Mouse (Mus musculus): Measurements from ENCODE around the gene Tent2. TPM values are rescaled to one million over a fixed set of nuclear protein-coding genes. Genes with fewer than 3 reads are reported as not detected.

Gene Tent2
- polyA plus RNA-seq, 1 experiment from 2014 or later: 40.3 TPM

GRCm38 (mm10) chr13:93122321-93122720 lies 69.9 kb downstream of the Tent2 start:
- H3K4me2 ChIP-seq (replicated peaks; ENCODE audit: low read depth): no peak overlapping the region
- H3K36me3 ChIP-seq (ENCODE audit: control insufficient read depth, insufficient read depth): no peaks in the 10 kb centered on the region
- H3K4me1 ChIP-seq (replicated peaks; ENCODE audit: control insufficient read depth, insufficient read depth, low read length): no peaks in the 10 kb centered on the region
- H3K27ac ChIP-seq (ENCODE audit: low read depth, low read length): no peak overlapping the region
- no peak for ATAC-seq
- H3K9me3 ChIP-seq (ENCODE audit: control insufficient read depth): no peaks in the 10 kb centered on the region
- H3K4me3 ChIP-seq (ENCODE audit: low read depth, low read length): no peak overlapping the region
- 92% methylated on average over 9 of the region's 9 CpGs for WGBS
- H3K9ac ChIP-seq (ENCODE audit: low read depth, low read length): no peak overlapping the region
- H3K27me3 ChIP-seq (replicated peaks; ENCODE audit: control insufficient read depth, insufficient read depth, low read length): no peaks in the 10 kb centered on the region
- TF ChIP-seq CTCF (IDR thresholded peaks at IDR 0.05; ENCODE audit: low read depth): no peak

GRCm38 (mm10) chr13:93117241-93117640 lies 74.9 kb downstream of the Tent2 start:
- 55% methylated on average over 7 of the region's 7 CpGs for WGBS
- ATAC-seq: no peak
- Histone ChIP-seq H3K9ac (ENCODE audit: low read depth, low read length) (no peak overlapping the region), H3K4me3 (ENCODE audit: low read depth, low read length) (no peak overlapping the region), H3K4me1 (replicated peaks; ENCODE audit: control insufficient read depth, insufficient read depth, low read length) (no peaks in the 10 kb centered on the region), H3K27me3 (replicated peaks; ENCODE audit: control insufficient read depth, insufficient read depth, low read length) (no peaks in the 10 kb centered on the region), H3K27ac (ENCODE audit: low read depth, low read length) (no peak overlapping the region), H3K36me3 (ENCODE audit: control insufficient read depth, insufficient read depth) (no peaks in the 10 kb centered on the region), H3K4me2 (replicated peaks; ENCODE audit: low read depth) (no peak overlapping the region), H3K9me3 (ENCODE audit: control insufficient read depth) (no peaks in the 10 kb centered on the region)
- no peak for TF ChIP-seq CTCF (IDR thresholded peaks at IDR 0.05; ENCODE audit: low read depth)

- Histone ChIP-seq H3K27me3 (replicated peaks; ENCODE audit: control insufficient read depth, insufficient read depth, low read length) (no peaks in the 10 kb centered on the region), H3K9ac (ENCODE audit: low read depth, low read length) (no peak overlapping the region), H3K4me1 (replicated peaks; ENCODE audit: control insufficient read depth, insufficient read depth, low read length) (no peaks in the 10 kb centered on the region), H3K4me2 (replicated peaks; ENCODE audit: low read depth) (no peak overlapping the region), H3K4me3 (ENCODE audit: low read depth, low read length) (no peak overlapping the region), H3K9me3 (ENCODE audit: control insufficient read depth) (no peaks in the 10 kb centered on the region), H3K36me3 (ENCODE audit: control insufficient read depth, insufficient read depth) (no peaks in the 10 kb centered on the region), H3K27ac (ENCODE audit: low read depth, low read length) (no peak overlapping the region)
- 61% methylated on average over 4 of the region's 4 CpGs for WGBS
- TF ChIP-seq CTCF (IDR thresholded peaks at IDR 0.05; ENCODE audit: low read depth): no peak
- no peak for ATAC-seq
Observed at GRCm38 (mm10) chr13:93102340-93103090, 89.7 kb downstream of the Tent2 start.

GRCm38 (mm10) chr13:93098596-93098995 lies 93.6 kb downstream of the Tent2 start:
- 90% methylated on average over 3 of the region's 3 CpGs for WGBS
- no peak for ATAC-seq

GRCm38 (mm10) chr13:93096643-93097042 lies 95.5 kb downstream of the Tent2 start:
- no peaks in the 10 kb centered on the region for H3K4me1 ChIP-seq (replicated peaks; ENCODE audit: control insufficient read depth, insufficient read depth, low read length)
- no peak overlapping the region for H3K27ac ChIP-seq (ENCODE audit: low read depth, low read length)
- no peak overlapping the region for H3K4me3 ChIP-seq (ENCODE audit: low read depth, low read length)
- H3K9me3 ChIP-seq (ENCODE audit: control insufficient read depth): no peaks in the 10 kb centered on the region
- ATAC-seq: no peak
- H3K36me3 ChIP-seq (ENCODE audit: control insufficient read depth, insufficient read depth): no peaks in the 10 kb centered on the region
- no peak for TF ChIP-seq CTCF (IDR thresholded peaks at IDR 0.05; ENCODE audit: low read depth)
- 94% methylated on average over 6 of the region's 6 CpGs for WGBS
- H3K9ac ChIP-seq (ENCODE audit: low read depth, low read length): no peak overlapping the region
- no peaks in the 10 kb centered on the region for H3K27me3 ChIP-seq (replicated peaks; ENCODE audit: control insufficient read depth, insufficient read depth, low read length)
- no peak overlapping the region for H3K4me2 ChIP-seq (replicated peaks; ENCODE audit: low read depth)

More at GRCm38 (mm10) chr13:93098596-93098995, 93.6 kb downstream of the Tent2 start:
- Histone ChIP-seq H3K4me1 (replicated peaks; ENCODE audit: control insufficient read depth, insufficient read depth, low read length) (no peaks in the 10 kb centered on the region), H3K27me3 (replicated peaks; ENCODE audit: control insufficient read depth, insufficient read depth, low read length) (no peaks in the 10 kb centered on the region), H3K36me3 (ENCODE audit: control insufficient read depth, insufficient read depth) (no peaks in the 10 kb centered on the region), H3K9me3 (ENCODE audit: control insufficient read depth) (no peaks in the 10 kb centered on the region), H3K4me3 (ENCODE audit: low read depth, low read length) (no peak overlapping the region), H3K4me2 (replicated peaks; ENCODE audit: low read depth) (no peak overlapping the region), H3K27ac (ENCODE audit: low read depth, low read length) (no peak overlapping the region), H3K9ac (ENCODE audit: low read depth, low read length) (no peak overlapping the region)
- no peak for TF ChIP-seq CTCF (IDR thresholded peaks at IDR 0.05; ENCODE audit: low read depth)

Other genes with a start within 250 kb of the Tent2 start
- 0.04 and 0.08 TPM in 2 replicates for gene Cmya5, start 47.7 kb downstream of the Tent2 start, polyA plus RNA-seq (2015; fragmentation: Nextera tagmentation; extraction: Ambion mirVana)
- 3.3 and 3.5 TPM in 2 replicates for gene Homer1, start 107.2 kb upstream of the Tent2 start, polyA plus RNA-seq (2015; fragmentation: Nextera tagmentation; extraction: Ambion mirVana)